Mouse (Mus musculus): ENCODE data around the gene Pprc1. TPM values are rescaled to one million over a fixed set of nuclear protein-coding genes. Genes with fewer than 3 reads are reported as not detected.

The Pprc1 gene
- total RNA-seq, 2 experiments from 2014 or later, result 31.4 to 35.1 TPM

GRCm38 (mm10) chr19:46056947-46057607, 12.4 kb downstream of the Pprc1 start:
- DNase-seq, result peak; percentile 90

GRCm38 (mm10) chr19:46058466-46058865, 13.8 kb downstream of the Pprc1 start:
- no peak for DNase-seq

GRCm38 (mm10) chr19:46060845-46061244, 16.2 kb downstream of the Pprc1 start:
- no peak for DNase-seq

- DNase-seq, result no peak
Observed at GRCm38 (mm10) chr19:46068054-46068453, 23.4 kb downstream of the Pprc1 start.

- no peak for DNase-seq
Observed at GRCm38 (mm10) chr19:46073285-46073684, 28.6 kb downstream of the Pprc1 start.

GRCm38 (mm10) chr19:46074266-46074665, 29.6 kb downstream of the Pprc1 start:
- DNase-seq, result no peak

- peak; percentile 99 for DNase-seq
Observed at GRCm38 (mm10) chr19:46075616-46076607, 31.2 kb downstream of the Pprc1 start, which contains the start of gene Nolc1. Nolc1 (plus strand) TSS chr19:46075863.

- DNase-seq, result no peak
Observed at GRCm38 (mm10) chr19:46078535-46078934, 33.8 kb downstream of the Pprc1 start.

- DNase-seq, result no peak
Observed at GRCm38 (mm10) chr19:46085185-46085584, 40.5 kb downstream of the Pprc1 start.

- DNase-seq, result peak; percentile 68
Observed at GRCm38 (mm10) chr19:46086337-46086736, 41.7 kb downstream of the Pprc1 start.

GRCm38 (mm10) chr19:46087871-46088270, 43.2 kb downstream of the Pprc1 start:
- DNase-seq, result peak; percentile 58

GRCm38 (mm10) chr19:46091641-46092040, 47.0 kb downstream of the Pprc1 start:
- no peak for DNase-seq

- no peak for DNase-seq
Observed at GRCm38 (mm10) chr19:46094144-46094543, 49.5 kb downstream of the Pprc1 start.

GRCm38 (mm10) chr19:46095291-46095690, 50.6 kb downstream of the Pprc1 start:
- no peak for DNase-seq

GRCm38 (mm10) chr19:46096396-46096795, 51.7 kb downstream of the Pprc1 start:
- no peak for DNase-seq

- DNase-seq, result no peak
Observed at GRCm38 (mm10) chr19:46099561-46099960, 54.9 kb downstream of the Pprc1 start.

GRCm38 (mm10) chr19:46103437-46104186, 58.9 kb downstream of the Pprc1 start:
- peak; percentile 14 for DNase-seq

- DNase-seq, result no peak
Observed at GRCm38 (mm10) chr19:46104187-46104557, 59.5 kb downstream of the Pprc1 start.

- no peak for DNase-seq
Observed at GRCm38 (mm10) chr19:46110214-46110613, 65.5 kb downstream of the Pprc1 start.

- no peak for DNase-seq
Observed at GRCm38 (mm10) chr19:46110781-46111180, 66.1 kb downstream of the Pprc1 start.

GRCm38 (mm10) chr19:46114617-46115016, 69.9 kb downstream of the Pprc1 start:
- no peak for DNase-seq

GRCm38 (mm10) chr19:46119458-46119857, 74.8 kb downstream of the Pprc1 start:
- no peak for DNase-seq

- DNase-seq, result no peak
Observed at GRCm38 (mm10) chr19:46120872-46121271, 76.2 kb downstream of the Pprc1 start.

All from heart, postnatal 4 days (tissue).